Mouse (Mus musculus) intestine, embryonic 16.5 days (tissue): Measurements from ENCODE around the gene Hspb1. TPM values are rescaled to one million over a fixed set of nuclear protein-coding genes. Genes with fewer than 3 reads are reported as not detected.
A peak's percentile ranks its signal among the peaks of the same experiment; 100 is the strongest.

Experiments
- ATAC-seq: fragments of 200-750 bp; cut with Nextera tagmentation; 2 replicates; pipeline ENCODE4 v1.8.0; 2017; ENCODE audit warnings: moderate TSS enrichment, moderate library complexity
- H3K27ac ChIP-seq: fragments of 300-500 bp; sonication (generic); 2 replicates; pipeline ENCODE4 v1.5.1; 2014; ENCODE audit warnings: mild to moderate bottlenecking, low read length
- H3K27me3 ChIP-seq: fragments of 300-500 bp; sonication (generic); replicated peaks from 2 replicates; pipeline ENCODE4 v1.6.1; 2014; ENCODE audit warnings: low read length, control low read depth, mixed read lengths; ENCODE audit not compliant: control insufficient read depth, insufficient read depth
- H3K36me3 ChIP-seq: fragments of 300-500 bp; sonication (generic); 2 replicates; pipeline ENCODE4 v1.6.1; 2014; ENCODE audit warnings: low read length, control low read depth; ENCODE audit not compliant: control insufficient read depth, insufficient read depth
- H3K4me1 ChIP-seq: fragments of 300-500 bp; sonication (generic); 2 replicates; pipeline ENCODE4 v1.6.1; 2014; ENCODE audit warnings: low read length, control low read depth, mixed read lengths; ENCODE audit not compliant: control insufficient read depth, insufficient read depth
- H3K4me2 ChIP-seq: fragments of 300-500 bp; sonication (generic); 2 replicates; pipeline ENCODE4 v1.6.1; 2014; ENCODE audit warnings: low read depth, low read length, control low read depth
- H3K4me3 ChIP-seq: fragments of 300-500 bp; sonication (generic); 2 replicates; pipeline ENCODE4 v1.5.1; 2014; ENCODE audit warnings: mild to moderate bottlenecking, low read length
- H3K9ac ChIP-seq: fragments of 300-500 bp; sonication (generic); 2 replicates; pipeline ENCODE4 v1.6.1; 2014; ENCODE audit warnings: low read depth, low read length
- H3K9me3 ChIP-seq: fragments of 300-500 bp; sonication (generic); 2 replicates; pipeline ENCODE4 v1.6.1; 2016; ENCODE audit warnings: low read length, control low read depth; ENCODE audit not compliant: control insufficient read depth
- WGBS: fragments of 180-500 bp; shearing (Covaris S2); extraction: QIAGEN DNeasy Blood & Tissue Kit; methylation state at CpG from one replicate; pipeline ENCODE4 v1.1.7; 2014; 5-methylcytosine and 5-hydroxymethylcytosine counted together
- polyA plus RNA-seq: library from polyadenylated mRNA; unstranded; fragments of >200 nt; fragmentation: Nextera tagmentation; extraction: Ambion mirVana; gene quantifications from 2 replicates; pipeline ENCODE4 v1.2.1, GENCODE M21; 2015

The Hspb1 gene
- polyA plus RNA-seq, 1 experiment from 2014 or later, result 114 TPM

DNA sequence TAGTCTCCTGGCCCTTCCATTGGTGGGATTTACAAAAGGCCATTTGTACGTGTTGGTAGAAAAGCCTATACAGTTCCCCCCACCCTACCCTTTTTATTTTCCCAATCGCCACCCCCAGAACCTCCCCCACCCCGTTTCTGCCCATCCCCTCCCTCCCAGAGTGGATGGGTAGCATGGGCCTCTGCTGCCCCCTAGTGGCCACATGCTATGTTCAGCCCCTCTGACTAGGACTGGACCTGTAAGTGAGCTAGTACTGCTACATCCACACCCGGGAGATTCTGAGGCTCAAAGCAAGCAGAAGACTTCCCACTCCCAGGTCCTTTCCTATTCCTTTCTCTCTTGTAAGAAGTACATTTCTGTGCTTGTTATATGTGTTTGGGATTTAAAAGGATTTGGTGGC lies 32.6 kb upstream of the Hspb1 start:
- Histone ChIP-seq H3K4me2 (no peak overlapping the region), H3K9me3 (no peaks in the 10 kb centered on the region), H3K9ac (no peak overlapping the region), H3K27ac (no peak overlapping the region), H3K36me3 (no peaks in the 10 kb centered on the region), H3K27me3 (peaks cover 75% of the 10 kb centered on the region), H3K4me1 (no peaks in the 10 kb centered on the region), H3K4me3 (no peak overlapping the region)
- 3% methylated on average over 4 of the region's 4 CpGs for WGBS
- ATAC-seq, result peak; percentile 36; the same call in 1 of the 2 replicates

- Histone ChIP-seq H3K4me2 (no peak overlapping the region), H3K27ac (no peak overlapping the region), H3K4me1 (peaks cover 9% of the 10 kb centered on the region), H3K4me3 (no peak overlapping the region), H3K9ac (no peak overlapping the region), H3K27me3 (peaks cover 41% of the 10 kb centered on the region), H3K9me3 (no peaks in the 10 kb centered on the region), H3K36me3 (no peaks in the 10 kb centered on the region)
- no peak for ATAC-seq
- 40% methylated on average over 8 of the region's 8 CpGs for WGBS
These were observed 21.1 kb upstream of the Hspb1 start for GRCm38 (mm10) chr5:135866662-135867061.

DNA sequence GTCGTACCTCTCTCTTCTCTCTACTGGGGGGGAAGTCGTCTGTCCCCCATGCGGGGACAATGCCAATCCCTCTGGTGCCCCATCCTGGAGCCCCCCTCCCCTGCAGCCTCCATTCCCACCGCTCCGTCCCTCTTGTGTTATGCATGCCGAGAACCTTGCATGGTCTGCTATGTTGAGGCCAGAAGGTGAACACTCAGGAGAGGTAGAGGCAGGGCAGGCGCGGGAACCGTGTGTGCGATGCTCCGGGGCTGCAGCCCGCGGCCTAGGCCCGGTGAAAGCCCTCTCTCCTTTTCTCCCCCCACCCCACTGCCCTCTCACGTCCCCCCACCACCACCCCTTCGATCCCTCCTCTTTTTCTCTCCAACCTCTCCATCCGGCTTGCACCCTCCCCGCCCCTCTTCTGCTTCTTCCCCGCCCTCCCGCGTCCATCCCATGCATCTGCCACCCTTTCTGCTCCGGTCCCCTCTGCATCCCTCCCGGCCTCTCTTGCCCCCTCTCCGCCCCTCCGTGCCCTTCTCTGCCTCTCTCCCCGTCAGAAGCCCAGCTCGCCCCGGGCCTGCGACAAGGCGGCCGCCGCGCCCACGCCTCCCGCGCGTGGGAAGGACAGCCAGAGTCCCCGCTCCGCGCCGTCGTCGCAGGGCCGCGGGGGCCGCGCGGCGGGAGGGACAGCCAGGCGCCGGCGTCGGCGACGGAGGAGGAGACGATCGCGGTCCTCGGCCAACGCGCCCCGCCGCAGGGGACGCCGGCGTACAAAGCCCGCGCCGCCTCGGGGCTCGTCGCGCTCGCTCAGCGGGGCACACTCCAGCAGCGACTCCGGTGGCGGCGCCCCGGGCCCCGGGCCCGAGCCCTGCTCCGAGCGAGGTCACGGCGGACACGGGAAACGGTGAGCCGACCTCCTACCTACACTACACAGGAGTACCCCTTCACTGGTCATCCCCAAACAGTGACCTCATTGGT lies 19.8 kb upstream of the Hspb1 start:
- Histone ChIP-seq H3K36me3 (no peaks in the 10 kb centered on the region), H3K27ac (no peak overlapping the region), H3K4me3 (peak overlapping the region; percentile 51), H3K9me3 (no peaks in the 10 kb centered on the region), H3K9ac (peak overlapping the region; percentile 69), H3K4me2 (peak overlapping the region; percentile 89), H3K4me1 (peaks cover 9% of the 10 kb centered on the region), H3K27me3 (peaks cover 37% of the 10 kb centered on the region)
- WGBS, result under 1% methylated on average over 86 of the region's 89 CpGs
- ATAC-seq, result no peak

GRCm38 (mm10) chr5:135868653-135869052 lies 19.1 kb upstream of the Hspb1 start:
- H3K9me3 ChIP-seq, result no peaks in the 10 kb centered on the region
- H3K9ac ChIP-seq, result no peak overlapping the region
- H3K4me1 ChIP-seq, result peaks cover 12% of the 10 kb centered on the region
- peak overlapping the region; percentile 51 for H3K4me3 ChIP-seq
- H3K27me3 ChIP-seq, result peaks cover 37% of the 10 kb centered on the region
- H3K4me2 ChIP-seq, result peak overlapping the region; percentile 89
- 1% methylated on average over 27 of the region's 27 CpGs for WGBS
- no peaks in the 10 kb centered on the region for H3K36me3 ChIP-seq
- ATAC-seq, result no peak
- H3K27ac ChIP-seq, result no peak overlapping the region

- Histone ChIP-seq H3K27me3 (peaks cover 37% of the 10 kb centered on the region), H3K4me1 (peaks cover 12% of the 10 kb centered on the region), H3K4me2 (no peak overlapping the region), H3K27ac (no peak overlapping the region), H3K4me3 (no peak overlapping the region), H3K9ac (no peak overlapping the region), H3K36me3 (no peaks in the 10 kb centered on the region), H3K9me3 (no peaks in the 10 kb centered on the region)
- WGBS, result 62% methylated on average over 14 of the region's 14 CpGs
- ATAC-seq, result no peak
These were observed 17.9 kb upstream of the Hspb1 start for GRCm38 (mm10) chr5:135869661-135870423.

DNA sequence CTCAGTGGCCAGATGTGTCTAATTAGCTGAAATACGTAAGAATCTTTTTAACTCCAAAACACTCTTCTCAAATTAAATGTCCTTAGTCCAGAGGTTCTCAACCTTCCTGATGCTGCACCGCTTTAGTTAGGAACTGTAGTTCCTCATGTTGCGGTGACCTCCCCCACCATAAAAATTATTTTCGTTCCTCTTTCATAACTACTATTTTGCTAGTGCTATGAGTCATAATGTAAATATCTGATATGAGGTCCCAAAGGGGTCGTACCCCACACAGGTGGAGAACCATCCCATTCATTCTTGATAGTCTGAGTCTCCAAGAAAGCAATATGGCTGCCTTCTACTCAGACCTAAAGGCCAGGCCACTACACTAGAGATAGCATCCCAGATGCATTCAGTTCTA lies 17.2 kb upstream of the Hspb1 start:
- Histone ChIP-seq H3K4me2 (no peak overlapping the region), H3K9me3 (no peaks in the 10 kb centered on the region), H3K27ac (no peak overlapping the region), H3K27me3 (peaks cover 37% of the 10 kb centered on the region), H3K36me3 (no peaks in the 10 kb centered on the region), H3K4me3 (no peak overlapping the region), H3K4me1 (peaks cover 12% of the 10 kb centered on the region), H3K9ac (no peak overlapping the region)
- ATAC-seq, result no peak
- 74% methylated on average over 5 of the region's 5 CpGs for WGBS

DNA sequence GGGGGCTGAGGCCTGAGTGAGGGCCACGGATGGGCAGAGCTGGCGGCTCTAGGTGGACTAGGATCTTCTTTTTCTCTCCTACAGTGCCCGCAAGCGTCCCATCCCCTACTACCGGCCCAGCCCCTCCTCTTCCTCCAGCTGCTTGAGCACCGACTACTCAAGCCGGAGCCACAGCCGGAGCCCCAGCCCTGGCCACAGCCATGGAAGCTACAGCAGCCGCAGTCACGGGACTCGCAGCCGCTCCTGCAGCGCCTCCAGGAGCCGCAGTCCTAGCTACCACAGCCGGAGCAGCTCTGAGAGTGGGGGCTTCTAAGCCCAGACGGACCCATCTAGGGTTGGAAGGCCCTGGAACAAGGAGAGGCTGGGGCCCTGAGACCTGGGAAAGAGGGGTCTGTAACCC lies 14.7 kb upstream of the Hspb1 start:
- Histone ChIP-seq H3K4me2 (peak overlapping the region; percentile 2; the same call in 1 of the 2 replicates), H3K27me3 (peaks cover 25% of the 10 kb centered on the region), H3K9me3 (no peaks in the 10 kb centered on the region), H3K36me3 (no peaks in the 10 kb centered on the region), H3K4me3 (no peak overlapping the region; the same call in 1 of the 2 replicates), H3K4me1 (peaks cover 12% of the 10 kb centered on the region), H3K9ac (peak overlapping the region; percentile 1; the same call in 1 of the 2 replicates), H3K27ac (no peak overlapping the region)
- WGBS, result 11% methylated on average over 16 of the region's 16 CpGs
- ATAC-seq, result peak; percentile 24; the same call in 1 of the 2 replicates

DNA sequence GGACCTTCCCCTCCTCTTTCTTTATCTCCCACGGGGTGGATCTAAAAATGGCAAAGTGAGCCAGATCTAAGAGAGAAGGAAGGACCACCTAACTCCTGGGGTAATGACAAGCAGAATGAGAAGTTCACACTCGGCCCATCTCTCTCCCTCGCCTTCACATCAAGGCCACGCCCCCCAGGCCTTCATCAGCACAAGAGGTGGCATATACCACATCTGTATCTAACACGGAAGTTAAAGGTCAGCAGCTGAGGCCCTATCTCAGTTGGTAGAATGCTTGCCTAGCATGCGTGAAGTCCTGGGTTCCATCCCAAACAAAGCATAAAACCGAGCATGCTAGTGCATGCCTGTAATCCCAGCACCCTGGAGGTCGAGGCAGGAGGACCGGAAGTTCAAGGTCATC lies 14.0 kb upstream of the Hspb1 start:
- no peak overlapping the region for H3K9ac ChIP-seq
- no peak overlapping the region for H3K4me3 ChIP-seq
- WGBS, result 62% methylated on average over 9 of the region's 9 CpGs
- no peak overlapping the region for H3K27ac ChIP-seq
- no peak overlapping the region for H3K4me2 ChIP-seq
- H3K36me3 ChIP-seq, result no peaks in the 10 kb centered on the region
- no peaks in the 10 kb centered on the region for H3K9me3 ChIP-seq
- no peak for ATAC-seq
- H3K4me1 ChIP-seq, result peaks cover 6% of the 10 kb centered on the region
- H3K27me3 ChIP-seq, result peaks cover 18% of the 10 kb centered on the region

GRCm38 (mm10) chr5:135877180-135877579 lies 10.5 kb upstream of the Hspb1 start:
- Histone ChIP-seq H3K27me3 (no peaks in the 10 kb centered on the region), H3K36me3 (no peaks in the 10 kb centered on the region), H3K4me1 (peaks cover 15% of the 10 kb centered on the region), H3K9ac (no peak overlapping the region), H3K4me2 (peak overlapping the region; percentile 68), H3K9me3 (no peaks in the 10 kb centered on the region), H3K4me3 (no peak overlapping the region), H3K27ac (no peak overlapping the region)
- ATAC-seq, result 0 out of 2 replicates have a peak, but pooled peaks have one; percentile 29
- WGBS, result 16% methylated on average over 8 of the region's 8 CpGs
